In genomic region chr4:150415227-150415969, GRCm38 (mm10) we compare ENCODE assay signal across 10 mouse cellular contexts.
DNase-seq lines count a peak whose midpoint lies in the region; ATAC-seq lines count a peak whose summit lies in the region.
"Had no signal": no experiment of that assay in that cellular context is flagged by ENCODE, and none has a peak within 500 bp of the region (broad histone marks: within the 10 kb centered on the region; RNA-seq: fewer than 3 reads in every experiment).

No protein-coding gene starts in this region.

- DNase-seq in lung, postnatal 36 days = no peak
- DNase-seq in brain, adult 2 months (ENCODE audit: low read depth, low spot score) = peak; percentile 48
- peak; percentile 58 to 75 for DNase-seq in kidney, adult 8-10 months
- no peak for DNase-seq in frontal cortex, postnatal 36 days (ENCODE audit: low spot score in 2 of 2)
- no peak for DNase-seq in cerebellum, postnatal 4 days (ENCODE audit: low spot score in 2 of 2)
- DNase-seq: layer of hippocampus, adult 9-11 months had no signal

- no peaks in the 10 kb centered on the region for H3K36me3 ChIP-seq in lung, embryonic 15.5 days
- H3K36me3 ChIP-seq in liver, embryonic 16.5 days (ENCODE audit: control insufficient read depth, insufficient read depth) = no peaks in the 10 kb centered on the region

- WGBS in lung, embryonic 15.5 days = 57% methylated on average over 10 of the region's 10 CpGs
- WGBS in liver, embryonic 16.5 days (ENCODE audit: insufficient replicate concordance) = 72% methylated on average over 10 of the region's 10 CpGs

- no peaks in the 10 kb centered on the region for H3K27me3 ChIP-seq in lung, embryonic 15.5 days
- no peaks in the 10 kb centered on the region for H3K27me3 ChIP-seq in liver, embryonic 16.5 days (ENCODE audit: control insufficient read depth, insufficient read depth, low read depth, low read length)

- H3K9me3 ChIP-seq in lung, embryonic 15.5 days = no peaks in the 10 kb centered on the region
- no peaks in the 10 kb centered on the region for H3K9me3 ChIP-seq in liver, embryonic 16.5 days (replicated peaks; ENCODE audit: control insufficient read depth, low read length)

- no peak overlapping the region for H3K4me3 ChIP-seq in lung, embryonic 15.5 days
- no peak overlapping the region for H3K4me3 ChIP-seq in liver, embryonic 16.5 days (ENCODE audit: low read depth, low read length)
- H3K4me3 ChIP-seq: erythroblast, embryonic 14.5 days; myocyte had no signal

- H3K9ac ChIP-seq in lung, embryonic 15.5 days = no peak overlapping the region
- H3K9ac ChIP-seq in liver, embryonic 16.5 days (ENCODE audit: low read depth, low read length) = no peak overlapping the region

- H3K4me2 ChIP-seq in lung, embryonic 15.5 days = no peak overlapping the region
- peak overlapping the region; percentile 1; the same call in 1 of the 2 replicates for H3K4me2 ChIP-seq in liver, embryonic 16.5 days (ENCODE audit: low read depth, low read length)

- peaks cover 13% of the 10 kb centered on the region; the same call in 1 of the 2 replicates for H3K4me1 ChIP-seq in lung, embryonic 15.5 days
- H3K4me1 ChIP-seq in liver, embryonic 16.5 days (ENCODE audit: control insufficient read depth, low read depth, low read length) = peaks cover 3% of the 10 kb centered on the region

- ATAC-seq in lung, embryonic 15.5 days (ENCODE audit: borderline replicate concordance, extremely low read depth, low FRiP score, low TSS enrichment) = no peak; the same call in 1 of the 2 replicates
- ATAC-seq in liver, embryonic 16.5 days (ENCODE audit: low read depth) = peak; percentile 71

- H3K27ac ChIP-seq in lung, embryonic 15.5 days = 0 out of 2 replicates have a peak overlapping the region, but pooled peaks have one; percentile 9
- H3K27ac ChIP-seq in liver, embryonic 16.5 days (ENCODE audit: low read length) = peak overlapping the region; percentile 72

Comparison
In these comparisons a context has a peak if more than half of its experiments do, and no peak if none do; other contexts are left out.
1. DNase-seq: peak in brain, adult 2 months (single experiment) and kidney, adult 8-10 months (2 of 2); none in lung, postnatal 36 days (single experiment), frontal cortex, postnatal 36 days (0 of 2) and cerebellum, postnatal 4 days (0 of 2).